Mouse (Mus musculus): ENCODE data around the gene Jarid2. TPM values are rescaled to one million over a fixed set of nuclear protein-coding genes. Genes with fewer than 3 reads are reported as not detected.

Jarid2 gene
- polyA plus RNA-seq, 1 experiment from 2014 or later, result 22.5 TPM

DNA sequence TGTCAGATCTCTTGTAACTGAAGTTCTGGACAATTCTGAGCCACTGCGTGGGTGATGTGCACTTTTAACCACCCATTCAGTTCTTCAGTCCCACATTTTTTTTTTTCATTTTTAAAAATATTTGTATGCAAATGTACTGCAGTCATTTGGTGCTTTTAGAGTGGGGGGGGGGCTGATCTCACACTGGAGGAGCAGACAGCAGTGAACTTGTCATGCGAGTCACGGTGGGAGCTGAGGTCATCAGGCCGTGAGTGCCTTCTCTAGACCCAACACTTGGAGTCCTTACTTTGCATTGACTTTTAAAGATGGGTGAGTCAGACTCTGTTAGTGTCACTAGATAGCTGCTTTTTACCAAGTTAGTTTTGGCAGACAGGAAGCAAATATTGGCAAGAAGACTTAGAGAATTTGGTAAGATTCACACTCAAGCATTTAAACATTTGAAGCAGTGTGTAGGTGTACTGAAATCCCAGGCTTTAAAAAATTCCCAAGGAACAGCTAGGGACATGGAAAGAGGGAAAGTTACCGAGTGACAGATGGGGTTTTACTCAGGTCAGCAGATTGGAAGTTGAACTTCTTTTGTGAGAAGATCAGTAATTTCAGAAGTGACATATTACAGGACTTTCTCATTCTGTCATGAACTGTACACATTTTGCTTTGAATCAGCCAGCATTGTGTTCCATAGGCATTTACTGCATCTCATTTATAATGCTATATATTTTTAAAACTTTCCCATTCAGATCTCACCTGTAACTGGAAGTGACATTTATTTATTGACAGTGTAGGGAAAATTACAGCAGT lies 41.7 kb downstream of the Jarid2 start:
- no peak overlapping the region for H3K9ac ChIP-seq (ENCODE audit: low read depth, low read length)
- H3K27me3 ChIP-seq (ENCODE audit: insufficient read depth, low read length), result no peaks in the 10 kb centered on the region
- no peaks in the 10 kb centered on the region for H3K9me3 ChIP-seq (replicated peaks; ENCODE audit: low read length)
- DNase-seq (ENCODE audit: low spot score), result no peak
- ATAC-seq (replicated peaks; ENCODE audit: low FRiP score, low read depth), result no peak
- TF ChIP-seq CTCF (IDR thresholded peaks at IDR 0.05; ENCODE audit: low read depth), result no peak
- H3K27ac ChIP-seq, result no peak overlapping the region
- 48% methylated on average over 5 of the region's 5 CpGs for WGBS
- peaks cover 3% of the 10 kb centered on the region; the same call in 1 of the 2 replicates for H3K4me1 ChIP-seq (replicated peaks; ENCODE audit: insufficient read depth, low read length)
- H3K4me3 ChIP-seq (replicated peaks; ENCODE audit: low read depth, low read length), result no peak overlapping the region
- no peak overlapping the region for H3K4me2 ChIP-seq (ENCODE audit: low read length)
- no peaks in the 10 kb centered on the region for H3K36me3 ChIP-seq (ENCODE audit: insufficient read depth, low read length)

DNA sequence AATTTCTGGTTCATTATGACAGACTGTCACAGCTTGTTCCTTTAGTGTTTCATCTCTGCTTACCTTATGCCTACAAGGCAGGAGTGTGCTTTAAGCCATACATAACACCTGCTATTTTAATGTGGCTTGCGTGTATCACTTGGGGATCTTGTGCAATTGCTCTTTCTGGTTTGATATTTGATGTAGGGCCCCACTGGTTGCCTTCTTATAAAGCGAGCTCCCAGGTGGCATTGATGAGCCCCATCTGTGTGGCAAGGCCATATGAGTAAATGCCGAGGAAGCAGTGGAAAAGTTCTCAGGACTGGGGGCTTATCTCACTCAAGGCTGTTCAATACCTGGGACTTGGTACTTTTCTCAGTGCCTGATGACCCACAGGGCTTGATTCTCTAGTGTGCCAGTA lies 43.5 kb downstream of the Jarid2 start:
- Histone ChIP-seq H3K4me2 (ENCODE audit: low read length) (no peak overlapping the region), H3K4me3 (replicated peaks; ENCODE audit: low read depth, low read length) (no peak overlapping the region), H3K27me3 (ENCODE audit: insufficient read depth, low read length) (no peaks in the 10 kb centered on the region), H3K4me1 (replicated peaks; ENCODE audit: insufficient read depth, low read length) (peaks cover 3% of the 10 kb centered on the region; the same call in 1 of the 2 replicates), H3K9ac (ENCODE audit: low read depth, low read length) (no peak overlapping the region), H3K36me3 (ENCODE audit: insufficient read depth, low read length) (no peaks in the 10 kb centered on the region), H3K9me3 (replicated peaks; ENCODE audit: low read length) (no peaks in the 10 kb centered on the region), H3K27ac (no peak overlapping the region)
- WGBS, result 90% methylated on average over 3 of the region's 3 CpGs
- DNase-seq (ENCODE audit: low spot score) (no peak), ATAC-seq (replicated peaks; ENCODE audit: low FRiP score, low read depth) (no peak)
- TF ChIP-seq CTCF (IDR thresholded peaks at IDR 0.05; ENCODE audit: low read depth), result no peak

DNA sequence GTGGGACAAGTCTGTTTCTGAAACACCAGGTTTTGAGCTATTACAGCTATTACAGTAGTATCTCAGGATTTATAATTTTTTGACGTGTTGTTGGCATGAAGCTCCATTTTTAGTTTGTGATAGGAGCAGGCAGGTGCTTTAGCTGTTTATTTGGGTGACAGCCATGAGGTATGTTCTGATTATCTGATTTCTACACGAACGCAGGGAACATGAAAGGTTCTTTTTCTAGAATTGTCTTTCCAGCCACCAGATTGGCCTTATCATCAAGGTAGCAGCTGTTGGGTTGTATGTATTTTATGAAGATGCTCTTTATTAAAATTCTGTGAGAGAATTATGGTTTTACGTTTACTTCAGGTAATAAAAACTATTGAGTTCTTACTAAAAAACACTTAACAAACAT lies 45.1 kb downstream of the Jarid2 start:
- ATAC-seq (replicated peaks; ENCODE audit: low FRiP score, low read depth) (no peak), DNase-seq (ENCODE audit: low spot score) (no peak)
- Histone ChIP-seq H3K9me3 (replicated peaks; ENCODE audit: low read length) (no peaks in the 10 kb centered on the region), H3K4me3 (replicated peaks; ENCODE audit: low read depth, low read length) (no peak overlapping the region), H3K27me3 (ENCODE audit: insufficient read depth, low read length) (no peaks in the 10 kb centered on the region), H3K4me1 (replicated peaks; ENCODE audit: insufficient read depth, low read length) (no peaks in the 10 kb centered on the region; the same call in 1 of the 2 replicates), H3K27ac (no peak overlapping the region), H3K9ac (ENCODE audit: low read depth, low read length) (no peak overlapping the region), H3K36me3 (ENCODE audit: insufficient read depth, low read length) (no peaks in the 10 kb centered on the region), H3K4me2 (ENCODE audit: low read length) (no peak overlapping the region)
- no peak for TF ChIP-seq CTCF (IDR thresholded peaks at IDR 0.05; ENCODE audit: low read depth)
- 96% methylated on average over 4 of the region's 4 CpGs for WGBS

DNA sequence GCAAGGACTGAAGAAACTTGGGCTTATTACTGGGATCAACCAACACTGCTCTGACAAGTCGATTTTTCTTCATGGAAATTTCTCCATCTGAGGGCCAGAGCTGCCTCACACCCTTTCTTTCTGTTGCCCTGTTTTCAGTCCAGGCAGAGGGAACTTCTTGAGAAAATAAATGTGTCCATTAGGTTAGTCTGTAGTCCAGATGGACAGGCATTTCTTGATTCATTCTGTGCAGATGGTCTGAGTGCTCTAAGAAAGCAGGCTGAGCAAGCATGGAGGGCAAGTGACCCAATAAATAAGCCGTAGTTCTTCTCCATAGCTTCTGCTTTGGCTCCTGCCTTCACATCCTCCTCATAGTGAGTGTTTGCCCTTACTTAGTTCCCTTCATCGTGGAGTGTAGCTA lies 46.1 kb downstream of the Jarid2 start:
- no peak overlapping the region for H3K9ac ChIP-seq (ENCODE audit: low read depth, low read length)
- no peaks in the 10 kb centered on the region for H3K27me3 ChIP-seq (ENCODE audit: insufficient read depth, low read length)
- H3K4me1 ChIP-seq (replicated peaks; ENCODE audit: insufficient read depth, low read length), result 0 out of 2 replicates have a peak, but pooled peaks cover 4% of the 10 kb centered on the region
- TF ChIP-seq CTCF (IDR thresholded peaks at IDR 0.05; ENCODE audit: low read depth), result no peak
- DNase-seq (ENCODE audit: low spot score) (no peak), ATAC-seq (replicated peaks; ENCODE audit: low FRiP score, low read depth) (no peak)
- H3K4me2 ChIP-seq (ENCODE audit: low read length), result no peak overlapping the region
- WGBS, result 63% methylated on average over 3 of the region's 3 CpGs
- H3K4me3 ChIP-seq (replicated peaks; ENCODE audit: low read depth, low read length), result no peak overlapping the region
- no peaks in the 10 kb centered on the region for H3K36me3 ChIP-seq (ENCODE audit: insufficient read depth, low read length)
- H3K27ac ChIP-seq, result no peak overlapping the region
- no peaks in the 10 kb centered on the region for H3K9me3 ChIP-seq (replicated peaks; ENCODE audit: low read length)

DNA sequence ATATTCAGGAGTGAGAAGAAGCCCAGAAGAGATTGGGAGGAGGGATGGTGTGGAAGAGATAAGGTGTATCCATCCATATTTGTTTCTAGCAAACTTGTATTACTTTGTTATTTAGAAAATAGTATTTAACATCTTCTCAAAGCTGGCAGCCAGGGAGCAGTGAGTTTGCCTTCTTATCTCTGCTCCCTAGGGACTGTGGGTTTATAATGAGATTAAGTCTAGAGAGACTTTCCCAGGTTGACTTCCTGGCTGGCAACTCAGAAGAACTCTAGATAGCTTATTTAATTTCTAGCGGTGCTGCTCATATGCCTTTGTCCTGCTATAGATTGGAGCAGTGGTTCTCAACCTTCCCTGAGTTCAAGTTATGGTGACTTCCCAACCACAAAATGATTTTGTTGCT lies 51.2 kb downstream of the Jarid2 start:
- no peak for DNase-seq (ENCODE audit: low spot score)
- ATAC-seq (replicated peaks; ENCODE audit: low FRiP score, low read depth), result no peak
- H3K27ac ChIP-seq, result no peak overlapping the region

DNA sequence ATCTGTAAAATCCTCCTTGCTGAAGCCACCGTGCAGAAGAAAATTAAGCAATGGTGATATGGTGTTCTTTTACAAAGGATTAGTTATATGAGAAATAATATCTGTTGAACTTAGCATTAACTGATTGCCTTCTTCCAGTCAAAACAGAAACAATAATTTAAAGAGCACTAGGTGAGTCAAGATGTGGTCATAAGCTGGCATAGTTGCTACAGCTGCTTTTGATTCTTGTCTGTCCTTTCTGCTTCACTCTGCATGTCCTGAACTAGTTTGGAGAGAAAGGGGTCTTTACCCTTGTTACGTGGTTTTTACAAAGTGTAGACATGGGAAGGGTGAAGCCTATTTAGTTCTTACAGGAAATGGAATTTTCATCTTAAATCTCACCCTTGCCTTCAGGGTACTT lies 51.9 kb downstream of the Jarid2 start:
- H3K27ac ChIP-seq, result no peak overlapping the region
- no peak for ATAC-seq (replicated peaks; ENCODE audit: low FRiP score, low read depth)
- WGBS, result 85% methylated on average over 2 of the region's 2 CpGs
- H3K4me2 ChIP-seq (ENCODE audit: low read length), result no peak overlapping the region
- no peak overlapping the region for H3K4me3 ChIP-seq (replicated peaks; ENCODE audit: low read depth, low read length)
- no peak overlapping the region for H3K9ac ChIP-seq (ENCODE audit: low read depth, low read length)
- DNase-seq (ENCODE audit: low spot score), result no peak
- TF ChIP-seq CTCF (IDR thresholded peaks at IDR 0.05; ENCODE audit: low read depth), result no peak
- no peaks in the 10 kb centered on the region for H3K27me3 ChIP-seq (ENCODE audit: insufficient read depth, low read length)
- H3K36me3 ChIP-seq (ENCODE audit: insufficient read depth, low read length), result no peaks in the 10 kb centered on the region
- H3K4me1 ChIP-seq (replicated peaks; ENCODE audit: insufficient read depth, low read length), result peaks cover 8% of the 10 kb centered on the region; the same call in 1 of the 2 replicates
- H3K9me3 ChIP-seq (replicated peaks; ENCODE audit: low read length), result no peaks in the 10 kb centered on the region

More for the DNA sequence above, 51.2 kb downstream of the Jarid2 start:
- H3K36me3 ChIP-seq (ENCODE audit: insufficient read depth, low read length), result no peaks in the 10 kb centered on the region
- H3K4me1 ChIP-seq (replicated peaks; ENCODE audit: insufficient read depth, low read length), result 0 out of 2 replicates have a peak, but pooled peaks cover 4% of the 10 kb centered on the region
- no peaks in the 10 kb centered on the region for H3K27me3 ChIP-seq (ENCODE audit: insufficient read depth, low read length)
- WGBS, result 77% methylated on average over 1 of the region's 1 CpGs
- no peak for TF ChIP-seq CTCF (IDR thresholded peaks at IDR 0.05; ENCODE audit: low read depth)
- no peak overlapping the region for H3K4me3 ChIP-seq (replicated peaks; ENCODE audit: low read depth, low read length)
- no peak overlapping the region for H3K9ac ChIP-seq (ENCODE audit: low read depth, low read length)
- H3K9me3 ChIP-seq (replicated peaks; ENCODE audit: low read length), result no peaks in the 10 kb centered on the region
- H3K4me2 ChIP-seq (ENCODE audit: low read length), result no peak overlapping the region

All from kidney, postnatal 0 days (tissue).